Mouse (Mus musculus): ENCODE results near the gene Kirrel2. TPM values are rescaled to one million over a fixed set of nuclear protein-coding genes. Genes with fewer than 3 reads are reported as not detected.

Kirrel2 gene
- polyA plus RNA-seq, 1 experiment = 0.18 TPM

DNA sequence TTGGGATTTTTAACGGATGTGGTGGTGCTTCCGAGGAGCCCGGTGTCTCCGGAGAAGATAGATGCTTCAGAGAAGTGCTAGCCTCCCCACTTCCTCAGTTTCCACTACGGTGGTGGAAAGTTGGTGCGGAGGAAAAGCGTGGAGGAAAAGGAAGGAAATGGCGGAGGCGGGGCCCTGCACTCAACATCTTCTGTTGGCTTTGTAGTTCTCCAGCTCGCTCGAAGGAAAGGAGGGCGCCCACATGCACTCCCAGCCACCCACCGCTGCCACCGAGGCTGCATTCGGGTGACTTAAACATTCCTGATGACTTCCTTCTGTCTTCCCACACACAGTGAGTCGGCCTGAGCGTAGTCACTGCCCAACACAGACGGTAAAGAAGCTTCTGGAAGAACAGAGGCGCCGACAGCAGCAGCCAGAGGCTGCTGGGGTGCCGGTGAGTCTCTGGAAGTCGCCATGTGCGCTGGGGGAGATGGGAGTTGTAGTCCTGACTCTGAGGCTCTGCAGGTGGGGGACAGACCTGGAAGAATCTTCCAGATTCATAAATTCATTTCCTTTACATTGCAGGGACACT, 34.3 kb downstream of the Kirrel2 start:
- no peak for TF ChIP-seq CTCF (IDR thresholded peaks at IDR 0.05; ENCODE audit: extremely low read depth, insufficient read length, insufficient replicate concordance, low read depth, low read length)
- no peak for TF ChIP-seq POLR2A (IDR thresholded peaks at IDR 0.05; ENCODE audit: low read depth, low read length)
- H3K4me1 ChIP-seq (ENCODE audit: control insufficient read depth, insufficient read depth, insufficient read length, low read length) = peaks cover 3% of the 10 kb centered on the region; the same call in 1 of the 2 replicates
- H3K27ac ChIP-seq (ENCODE audit: insufficient read depth, low read depth, low read length) = peak overlapping the region; percentile 64

DNA sequence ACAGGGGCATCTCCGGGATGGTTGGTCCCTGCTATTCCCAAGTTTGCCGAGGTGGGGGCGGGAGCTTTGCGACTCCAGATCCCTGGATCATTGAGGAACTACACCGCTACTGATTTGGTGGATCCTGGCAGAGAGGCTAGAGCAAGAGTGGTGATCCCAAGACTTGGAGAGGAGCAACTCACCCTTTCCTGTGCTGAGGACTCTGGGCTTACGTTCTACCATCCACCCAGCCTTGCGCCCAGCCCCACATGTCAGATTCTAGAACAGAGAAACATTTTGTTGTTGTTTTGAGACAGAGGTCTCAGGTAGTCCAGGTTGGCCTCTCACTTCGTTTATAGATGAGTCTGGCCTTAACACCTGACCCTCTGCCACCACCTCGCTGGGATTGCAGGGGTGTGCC, 34.9 kb downstream of the Kirrel2 start:
- peak overlapping the region; percentile 79 for H3K4me3 ChIP-seq (ENCODE audit: low read depth, low read length)
- no peaks in the 10 kb centered on the region for H3K27me3 ChIP-seq (ENCODE audit: control insufficient read depth, insufficient read depth, low read length)
- WGBS = 5% methylated on average over 9 of the region's 9 CpGs
- TF ChIP-seq CTCF (IDR thresholded peaks at IDR 0.05; ENCODE audit: extremely low read depth, insufficient read length, insufficient replicate concordance, low read depth, low read length) (no peak), POLR2A (IDR thresholded peaks at IDR 0.05; ENCODE audit: low read depth, low read length) (no peak)
- peaks cover 3% of the 10 kb centered on the region; the same call in 1 of the 2 replicates for H3K4me1 ChIP-seq (ENCODE audit: control insufficient read depth, insufficient read depth, insufficient read length, low read length)
- H3K36me3 ChIP-seq (ENCODE audit: control insufficient read depth, insufficient read depth, low read length) = peaks cover 31% of the 10 kb centered on the region
- peak overlapping the region; percentile 64 for H3K27ac ChIP-seq (ENCODE audit: insufficient read depth, low read depth, low read length)

More for the DNA sequence above, 34.3 kb downstream of the Kirrel2 start:
- Histone ChIP-seq H3K4me3 (ENCODE audit: low read depth, low read length) (peak overlapping the region; percentile 79), H3K27me3 (ENCODE audit: control insufficient read depth, insufficient read depth, low read length) (no peaks in the 10 kb centered on the region), H3K36me3 (ENCODE audit: control insufficient read depth, insufficient read depth, low read length) (peaks cover 37% of the 10 kb centered on the region)
- WGBS = 29% methylated on average over 23 of the region's 23 CpGs

DNA sequence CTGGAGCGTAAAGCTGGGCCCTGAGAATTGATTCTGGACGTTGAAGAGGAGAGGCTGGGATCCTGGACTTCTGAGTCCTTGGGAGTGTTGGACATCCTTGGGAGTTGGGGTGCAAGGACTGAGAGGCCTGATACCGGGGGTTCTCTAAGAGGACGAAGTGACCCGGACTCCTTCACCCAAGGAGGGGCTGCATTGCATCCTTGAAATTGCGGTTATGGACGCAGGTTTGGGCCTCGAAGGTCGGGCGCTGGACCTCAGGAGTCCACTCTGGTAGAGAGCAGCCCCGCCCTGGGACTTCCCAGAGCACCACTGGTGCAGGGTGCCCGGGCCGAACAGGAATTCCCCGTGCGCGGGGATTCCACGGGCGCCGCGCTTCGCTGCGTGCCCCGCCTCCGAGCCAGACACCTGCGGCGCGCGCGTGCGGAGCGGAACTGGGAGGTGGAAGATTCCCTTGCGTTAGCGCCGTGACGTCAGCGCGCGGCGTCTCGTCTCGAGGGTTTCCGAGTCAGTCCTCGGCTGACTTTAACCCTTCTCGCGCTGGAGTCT, 35.5 kb downstream of the Kirrel2 start:
- peak overlapping the region; percentile 84 for H3K27ac ChIP-seq (ENCODE audit: insufficient read depth, low read depth, low read length)
- H3K36me3 ChIP-seq (ENCODE audit: control insufficient read depth, insufficient read depth, low read length) = peaks cover 25% of the 10 kb centered on the region
- H3K4me1 ChIP-seq (ENCODE audit: control insufficient read depth, insufficient read depth, insufficient read length, low read length) = peaks cover 3% of the 10 kb centered on the region; the same call in 1 of the 2 replicates
- H3K27me3 ChIP-seq (ENCODE audit: control insufficient read depth, insufficient read depth, low read length) = no peaks in the 10 kb centered on the region
- TF ChIP-seq CTCF (IDR thresholded peaks at IDR 0.05; ENCODE audit: extremely low read depth, insufficient read length, insufficient replicate concordance, low read depth, low read length) (no peak), POLR2A (IDR thresholded peaks at IDR 0.05; ENCODE audit: low read depth, low read length) (no peak)
- under 1% methylated on average over 45 of the region's 45 CpGs for WGBS
- peak overlapping the region; percentile 79 for H3K4me3 ChIP-seq (ENCODE audit: low read depth, low read length)

DNA sequence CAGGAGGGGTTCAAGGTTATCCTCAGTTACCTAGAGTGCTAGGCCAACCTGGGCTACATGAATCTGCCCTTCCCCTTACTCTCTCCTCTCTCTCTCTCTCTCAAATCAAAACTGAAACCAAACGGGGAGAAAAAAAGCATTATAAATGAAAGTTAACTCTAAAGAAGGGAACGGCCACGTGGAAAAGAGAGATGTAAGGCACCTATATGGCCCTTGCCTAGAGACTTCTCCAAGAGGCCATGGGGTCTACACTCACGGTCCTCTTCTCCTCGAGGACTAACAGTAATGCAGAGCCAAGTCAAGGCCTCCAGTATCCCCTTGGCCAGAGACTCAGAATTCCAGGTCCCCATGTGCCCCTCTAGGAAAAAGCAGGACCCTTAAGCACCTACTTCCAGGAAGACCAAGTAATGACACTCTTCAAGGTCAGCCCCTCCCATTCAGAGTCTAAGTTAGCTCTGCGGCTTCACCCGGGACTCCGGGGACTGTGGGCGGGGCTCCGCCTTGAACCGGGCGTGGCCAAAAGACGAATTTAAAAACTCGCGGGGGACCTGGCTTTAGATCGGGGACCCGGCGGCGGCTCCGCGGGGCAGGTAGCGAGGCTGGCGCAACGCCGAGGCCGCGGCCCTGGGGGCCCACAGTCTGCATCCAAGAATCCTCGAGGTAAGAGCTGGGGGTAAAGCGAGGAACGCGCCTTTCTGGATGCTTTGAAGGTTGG, 36.2 kb downstream of the Kirrel2 start, which contains the start of gene Nfkbid:
Gene Nfkbid, plus strand, starts transcription at position 558 of the 715 bp plus-strand sequence.
- Histone ChIP-seq H3K27me3 (ENCODE audit: control insufficient read depth, insufficient read depth, low read length) (no peaks in the 10 kb centered on the region), H3K4me1 (ENCODE audit: control insufficient read depth, insufficient read depth, insufficient read length, low read length) (peaks cover 3% of the 10 kb centered on the region; the same call in 1 of the 2 replicates), H3K4me3 (ENCODE audit: low read depth, low read length) (peak within 1 kb of the TSS; percentile 79), H3K27ac (ENCODE audit: insufficient read depth, low read depth, low read length) (peak within 1 kb of the TSS; percentile 84), H3K36me3 (ENCODE audit: control insufficient read depth, insufficient read depth, low read length) (peaks cover 21% of the 10 kb centered on the region)
- WGBS = 3% methylated on average over 31 of the region's 31 CpGs
- TF ChIP-seq POLR2A (IDR thresholded peaks at IDR 0.05; ENCODE audit: low read depth, low read length) = peak; percentile 72
- no peak for TF ChIP-seq CTCF (IDR thresholded peaks at IDR 0.05; ENCODE audit: extremely low read depth, insufficient read length, insufficient replicate concordance, low read depth, low read length)

DNA sequence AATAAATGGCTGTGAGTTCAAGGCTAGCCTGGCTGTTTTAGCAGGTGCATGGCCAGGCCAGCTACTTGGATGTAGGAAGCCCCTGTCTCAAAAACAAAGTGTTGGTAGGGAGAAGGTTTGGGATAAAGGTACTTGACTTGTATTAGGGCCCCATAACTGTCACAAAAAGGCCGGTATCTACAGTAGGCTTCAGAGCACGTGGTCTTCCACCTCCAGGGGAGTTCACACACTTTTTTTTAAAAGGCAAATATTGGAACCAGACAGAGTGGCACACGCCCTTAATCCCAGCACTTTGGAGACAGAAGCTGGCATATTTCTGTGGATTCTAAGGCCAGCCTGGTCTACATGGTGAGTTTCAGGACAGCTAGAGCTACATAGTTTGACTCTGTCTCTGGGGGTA, 36.8 kb downstream of the Kirrel2 start:
- peak overlapping the region; percentile 84; the same call in 1 of the 2 replicates for H3K27ac ChIP-seq (ENCODE audit: insufficient read depth, low read depth, low read length)
- no peak overlapping the region for H3K4me3 ChIP-seq (ENCODE audit: low read depth, low read length)
- H3K36me3 ChIP-seq (ENCODE audit: control insufficient read depth, insufficient read depth, low read length) = peaks cover 16% of the 10 kb centered on the region
- no peaks in the 10 kb centered on the region for H3K27me3 ChIP-seq (ENCODE audit: control insufficient read depth, insufficient read depth, low read length)
- WGBS = 54% methylated on average over 3 of the region's 3 CpGs
- TF ChIP-seq CTCF (IDR thresholded peaks at IDR 0.05; ENCODE audit: extremely low read depth, insufficient read length, insufficient replicate concordance, low read depth, low read length) (no peak), POLR2A (IDR thresholded peaks at IDR 0.05; ENCODE audit: low read depth, low read length) (no peak)
- H3K4me1 ChIP-seq (ENCODE audit: control insufficient read depth, insufficient read depth, insufficient read length, low read length) = peaks cover 6% of the 10 kb centered on the region; the same call in 1 of the 2 replicates

DNA sequence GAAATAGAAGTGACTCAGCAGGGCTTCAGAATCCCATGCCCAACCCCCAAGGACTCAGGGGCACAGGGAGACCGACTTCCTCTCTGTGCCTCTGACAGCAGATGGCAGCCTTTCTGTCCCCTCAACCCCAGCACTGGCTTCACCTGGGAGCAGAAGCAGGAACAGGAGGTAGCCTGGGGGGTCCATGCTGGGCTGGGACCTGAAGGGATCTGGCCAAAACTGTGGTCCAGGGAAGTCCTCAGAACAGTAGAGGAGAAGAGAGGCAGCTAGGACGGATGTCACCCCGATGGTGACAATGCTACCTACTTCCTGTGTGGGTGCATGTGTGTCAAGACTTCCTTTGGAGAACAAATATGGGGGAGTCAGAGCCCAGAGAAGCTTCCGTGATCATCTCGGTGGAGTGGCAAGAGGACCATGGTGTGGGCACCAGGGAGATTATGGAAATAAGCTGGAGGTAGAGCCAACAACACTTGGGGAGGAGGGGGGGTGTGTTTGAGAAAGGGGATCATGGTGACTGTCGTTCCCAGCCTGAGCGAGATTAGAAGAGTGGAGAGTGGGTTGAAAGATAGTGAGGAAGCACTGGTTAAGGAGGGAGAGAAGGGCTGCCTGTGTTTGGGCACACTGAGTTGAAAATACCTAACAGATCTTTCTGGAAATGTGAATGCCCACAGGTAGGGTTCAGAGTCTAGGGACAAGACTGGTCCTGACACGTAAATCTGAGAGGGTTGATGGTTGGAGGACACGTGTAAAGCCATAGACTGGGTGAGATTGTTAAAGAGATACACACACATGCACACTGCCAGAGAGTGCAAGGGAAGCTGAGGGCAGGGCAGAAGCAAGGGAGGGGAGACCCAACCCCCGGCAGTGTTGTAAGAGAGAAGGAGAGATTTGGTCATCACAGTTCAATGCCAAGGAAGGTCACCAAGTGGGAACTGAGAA, 37.7 kb downstream of the Kirrel2 start, which contains the start of gene Hcst:
Gene Hcst, minus strand, starts transcription at position 294 of the 939 bp plus-strand sequence.
- Histone ChIP-seq H3K4me3 (ENCODE audit: low read depth, low read length) (peak within 1 kb of the TSS; percentile 51), H3K4me1 (ENCODE audit: control insufficient read depth, insufficient read depth, insufficient read length, low read length) (peaks cover 6% of the 10 kb centered on the region; the same call in 1 of the 2 replicates), H3K27me3 (ENCODE audit: control insufficient read depth, insufficient read depth, low read length) (no peaks in the 10 kb centered on the region), H3K27ac (ENCODE audit: insufficient read depth, low read depth, low read length) (peak within 1 kb of the TSS; percentile 84), H3K36me3 (ENCODE audit: control insufficient read depth, insufficient read depth, low read length) (peaks cover 9% of the 10 kb centered on the region)
- TF ChIP-seq CTCF (IDR thresholded peaks at IDR 0.05; ENCODE audit: extremely low read depth, insufficient read length, insufficient replicate concordance, low read depth, low read length) (no peak), POLR2A (IDR thresholded peaks at IDR 0.05; ENCODE audit: low read depth, low read length) (no peak)
- WGBS = 60% methylated on average over 10 of the region's 10 CpGs
